Comparison of ENCODE assay signal across 22 mouse cellular contexts in the genomic region with DNA sequence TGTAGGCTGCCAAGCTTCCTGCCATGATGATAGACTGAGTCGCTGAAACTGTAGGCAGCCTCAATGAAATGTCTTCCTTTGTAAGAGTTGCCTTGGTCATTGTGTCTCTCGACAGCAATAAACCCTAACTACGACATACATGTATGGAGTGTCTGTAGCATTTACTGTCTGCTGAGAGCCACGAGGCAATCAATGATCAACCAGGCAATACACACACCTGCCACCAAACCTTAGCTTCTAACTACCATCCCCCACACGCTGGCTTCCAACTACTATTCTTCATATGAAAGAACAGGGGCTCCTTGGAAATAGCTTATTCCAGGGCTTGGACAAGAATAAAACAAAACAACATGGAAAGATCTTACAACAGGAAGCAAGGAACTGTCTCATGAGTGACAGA. TPM values are rescaled to one million over a fixed set of nuclear protein-coding genes. Genes with fewer than 3 reads are reported as not detected.
DNase-seq lines count a peak whose midpoint lies in the region; ATAC-seq and TF ChIP-seq lines count a peak whose summit lies in the region.
"Had no signal": no experiment of that assay in that cellular context is flagged by ENCODE, and none has a peak within 500 bp of the region (broad histone marks: within the 10 kb centered on the region; RNA-seq: fewer than 3 reads in every experiment).

No protein-coding gene starts in this region.

- H3K27me3 ChIP-seq in kidney, embryonic 16.5 days (ENCODE audit: insufficient read depth, low read length), result no peaks in the 10 kb centered on the region
- no peaks in the 10 kb centered on the region for H3K27me3 ChIP-seq in liver, embryonic 16.5 days (ENCODE audit: control insufficient read depth, insufficient read depth, low read depth, low read length)
- H3K27me3 ChIP-seq in liver, embryonic 12.5 days (replicated peaks), result no peaks in the 10 kb centered on the region
- no peaks in the 10 kb centered on the region for H3K27me3 ChIP-seq in liver, postnatal 0 days (ENCODE audit: insufficient read depth, low read length)
- H3K27me3 ChIP-seq in hindbrain, postnatal 0 days (ENCODE audit: insufficient read depth, low read length), result no peaks in the 10 kb centered on the region
- H3K27me3 ChIP-seq: heart, embryonic 15.5 days; liver, embryonic 13.5 days; lung, embryonic 15.5 days; midbrain, embryonic 15.5 days; neural tube, embryonic 15.5 days had no signal

- no peaks in the 10 kb centered on the region for H3K36me3 ChIP-seq in kidney, embryonic 16.5 days (ENCODE audit: insufficient read depth, low read length)
- H3K36me3 ChIP-seq in liver, embryonic 16.5 days (ENCODE audit: control insufficient read depth, insufficient read depth), result no peaks in the 10 kb centered on the region
- H3K36me3 ChIP-seq in liver, embryonic 12.5 days, result no peaks in the 10 kb centered on the region
- H3K36me3 ChIP-seq in liver, postnatal 0 days (replicated peaks; ENCODE audit: insufficient read depth, low read length), result no peaks in the 10 kb centered on the region
- H3K36me3 ChIP-seq in hindbrain, postnatal 0 days (ENCODE audit: insufficient read depth, low read length), result no peaks in the 10 kb centered on the region
- H3K36me3 ChIP-seq: heart, embryonic 10.5 days; heart, embryonic 15.5 days; liver, embryonic 13.5 days; lung, embryonic 15.5 days; midbrain, embryonic 10.5 days; midbrain, embryonic 15.5 days; neural tube, embryonic 15.5 days had no signal

- H3K9me3 ChIP-seq in kidney, embryonic 16.5 days (ENCODE audit: low read length), result no peaks in the 10 kb centered on the region
- H3K9me3 ChIP-seq in liver, embryonic 16.5 days (replicated peaks; ENCODE audit: control insufficient read depth, low read length), result no peaks in the 10 kb centered on the region
- H3K9me3 ChIP-seq in liver, embryonic 12.5 days (replicated peaks), result no peaks in the 10 kb centered on the region
- no peaks in the 10 kb centered on the region for H3K9me3 ChIP-seq in liver, postnatal 0 days (ENCODE audit: low read length)
- no peaks in the 10 kb centered on the region for H3K9me3 ChIP-seq in hindbrain, postnatal 0 days (ENCODE audit: low read length)
- H3K9me3 ChIP-seq: heart, embryonic 10.5 days; heart, embryonic 15.5 days; liver, embryonic 13.5 days; lung, embryonic 15.5 days; midbrain, embryonic 10.5 days; midbrain, embryonic 15.5 days; neural tube, embryonic 15.5 days had no signal

- H3K4me2 ChIP-seq in kidney, embryonic 16.5 days (replicated peaks; ENCODE audit: low read depth, low read length), result no peak overlapping the region
- no peak overlapping the region for H3K4me2 ChIP-seq in liver, embryonic 16.5 days (ENCODE audit: low read depth, low read length)
- H3K4me2 ChIP-seq in liver, embryonic 12.5 days, result no peak overlapping the region
- no peak overlapping the region for H3K4me2 ChIP-seq in liver, postnatal 0 days (ENCODE audit: low read depth, low read length)
- H3K4me2 ChIP-seq in hindbrain, postnatal 0 days (ENCODE audit: low read depth, low read length), result no peak overlapping the region
- H3K4me2 ChIP-seq: heart, embryonic 15.5 days; liver, embryonic 13.5 days; lung, embryonic 15.5 days; midbrain, embryonic 15.5 days; neural tube, embryonic 15.5 days had no signal

- WGBS in kidney, embryonic 16.5 days, result 79% methylated on average over 5 of the region's 5 CpGs
- 46% methylated on average over 5 of the region's 5 CpGs for WGBS in liver, embryonic 16.5 days (ENCODE audit: insufficient replicate concordance)
- WGBS in liver, embryonic 12.5 days (ENCODE audit: insufficient replicate concordance), result 56% methylated on average over 5 of the region's 5 CpGs
- 64% methylated on average over 5 of the region's 5 CpGs for WGBS in liver, postnatal 0 days (ENCODE audit: insufficient replicate concordance)
- 83% methylated on average over 5 of the region's 5 CpGs for WGBS in hindbrain, postnatal 0 days

- H3K27ac ChIP-seq in kidney, embryonic 16.5 days (ENCODE audit: low read length), result no peak overlapping the region
- H3K27ac ChIP-seq in liver, embryonic 16.5 days (ENCODE audit: low read length), result no peak overlapping the region
- H3K27ac ChIP-seq in liver, embryonic 12.5 days, result no peak overlapping the region
- H3K27ac ChIP-seq in liver, postnatal 0 days (ENCODE audit: low read depth), result no peak overlapping the region
- no peak overlapping the region for H3K27ac ChIP-seq in hindbrain, postnatal 0 days
- H3K27ac ChIP-seq: heart, embryonic 15.5 days; liver, embryonic 13.5 days; lung, embryonic 15.5 days; midbrain, embryonic 10.5 days; midbrain, embryonic 15.5 days; neural tube, embryonic 15.5 days had no signal

- no peak overlapping the region for H3K9ac ChIP-seq in kidney, embryonic 16.5 days (replicated peaks; ENCODE audit: low read length)
- no peak overlapping the region for H3K9ac ChIP-seq in liver, embryonic 16.5 days (ENCODE audit: low read depth, low read length)
- H3K9ac ChIP-seq in liver, embryonic 12.5 days, result no peak overlapping the region
- H3K9ac ChIP-seq in liver, postnatal 0 days (replicated peaks), result no peak overlapping the region
- H3K9ac ChIP-seq in hindbrain, postnatal 0 days (replicated peaks; ENCODE audit: low read length), result no peak overlapping the region
- H3K9ac ChIP-seq: heart, embryonic 15.5 days; liver, embryonic 13.5 days; lung, embryonic 15.5 days; midbrain, embryonic 15.5 days; neural tube, embryonic 15.5 days had no signal

- no peak overlapping the region for H3K4me3 ChIP-seq in kidney, embryonic 16.5 days (ENCODE audit: low read length)
- no peak overlapping the region for H3K4me3 ChIP-seq in liver, embryonic 16.5 days (ENCODE audit: low read depth, low read length)
- H3K4me3 ChIP-seq in liver, embryonic 12.5 days, result no peak overlapping the region
- H3K4me3 ChIP-seq in liver, postnatal 0 days (ENCODE audit: low read depth, low read length), result no peak overlapping the region
- H3K4me3 ChIP-seq in hindbrain, postnatal 0 days (ENCODE audit: low read length), result no peak overlapping the region
- H3K4me3 ChIP-seq: heart, embryonic 10.5 days; heart, embryonic 15.5 days; liver, embryonic 13.5 days; lung, embryonic 15.5 days; midbrain, embryonic 10.5 days; midbrain, embryonic 15.5 days; neural tube, embryonic 15.5 days had no signal

- TF ChIP-seq EP300 in liver, postnatal 0 days (IDR thresholded peaks at IDR 0.05; ENCODE audit: low read depth), result no peak

- ATAC-seq in kidney, embryonic 16.5 days (ENCODE audit: low FRiP score, low TSS enrichment), result no peak
- peak; percentile 61 for ATAC-seq in liver, embryonic 16.5 days (ENCODE audit: low read depth)
- ATAC-seq in liver, embryonic 12.5 days, result no peak
- peak; percentile 66; the same call in 1 of the 2 replicates for ATAC-seq in liver, postnatal 0 days
- ATAC-seq in hindbrain, postnatal 0 days, result no peak
- ATAC-seq: forebrain, embryonic 14.5 days; midbrain, embryonic 15.5 days had no signal

- TF ChIP-seq CTCF in liver, postnatal 0 days (IDR thresholded peaks at IDR 0.05; ENCODE audit: low read depth), result no peak
- no peak for TF ChIP-seq CTCF in hindbrain, postnatal 0 days (IDR thresholded peaks at IDR 0.05; ENCODE audit: low read depth)

- H3K4me1 ChIP-seq in kidney, embryonic 16.5 days (ENCODE audit: insufficient read depth, low read length), result peaks cover 13% of the 10 kb centered on the region
- H3K4me1 ChIP-seq in liver, embryonic 16.5 days (ENCODE audit: control insufficient read depth, low read depth, low read length), result no peaks in the 10 kb centered on the region; the same call in 1 of the 2 replicates
- H3K4me1 ChIP-seq in liver, embryonic 12.5 days, result 0 out of 2 replicates have a peak, but pooled peaks cover 9% of the 10 kb centered on the region
- no peaks in the 10 kb centered on the region for H3K4me1 ChIP-seq in liver, postnatal 0 days (ENCODE audit: insufficient read depth)
- H3K4me1 ChIP-seq in hindbrain, postnatal 0 days (ENCODE audit: insufficient read depth, low read length), result no peaks in the 10 kb centered on the region

- DNase-seq in kidney, adult 8-10 months, result peak; percentile 33 to 41
- peak; percentile 23 for DNase-seq in liver, postnatal 0 days
- no peak for DNase-seq in left cerebral cortex, adult 8-10 months (ENCODE audit: low spot score in 2 of 2)
- DNase-seq in hindbrain, postnatal 0 days (ENCODE audit: low spot score), result no peak
- DNase-seq: adrenal gland, postnatal 14 days; cerebellum, adult 11 months; cerebellum, adult 9-10 months; cerebellum, postnatal 36 days; gastrocnemius, postnatal 14 days; heart, adult 11 months; liver, embryonic 13.5 days; thymus, postnatal 4 days had no signal

RNA-seq across cellular contexts. Expression of a gene that starts 42.5 kb away (rescaled TPM):
- 49.1 and 50.2 TPM in 2 replicates for polyA plus RNA-seq in kidney, embryonic 16.5 days (2015; fragmentation: Nextera tagmentation; extraction: Ambion mirVana)
- polyA plus RNA-seq in liver, embryonic 16.5 days (2015; fragmentation: Nextera tagmentation; extraction: Ambion mirVana), result 12.7 and 14.4 TPM in 2 replicates
- polyA plus RNA-seq in liver, embryonic 12.5 days (2016; fragmentation: Nextera tagmentation; extraction: Ambion mirVana), result 13.0 and 13.1 TPM in 2 replicates
- polyA plus RNA-seq in liver, postnatal 0 days (2015; fragmentation: Nextera tagmentation; extraction: Ambion mirVana), result 6.9 and 7.0 TPM in 2 replicates
- total RNA-seq in left cerebral cortex, adult 8-10 months (2022), result 100 to 1,000 TPM; 211 to 245 (median 225) TPM
- 294 and 339 TPM in 2 replicates for total RNA-seq in hindbrain, postnatal 0 days (2014; rRNA removed)
- polyA plus RNA-seq in hindbrain, postnatal 0 days (2015; fragmentation: Nextera tagmentation; extraction: Ambion mirVana), result 84.1 and 91.9 TPM in 2 replicates

Comparison
In these comparisons a context has a peak if more than half of its experiments do, and no peak if none do; other contexts are left out.
1. ATAC-seq: peak in liver, embryonic 16.5 days (single experiment) and liver, postnatal 0 days (single experiment); none in kidney, embryonic 16.5 days (single experiment), liver, embryonic 12.5 days (single experiment) and hindbrain, postnatal 0 days (single experiment).
2. DNase-seq: peak in kidney, adult 8-10 months (2 of 2) and liver, postnatal 0 days (single experiment); none in left cerebral cortex, adult 8-10 months (0 of 2) and hindbrain, postnatal 0 days (single experiment).